Mouse (Mus musculus) layer of hippocampus, adult 8-10 months (tissue): ENCODE data around the gene Rbmxl2. TPM values are rescaled to one million over a fixed set of nuclear protein-coding genes. Genes with fewer than 3 reads are reported as not detected.

Source experiments
- DNase-seq, 2 experiments: peaks; one replicate each; pipeline ENCODE4 v3.0.0; 2022; ENCODE audit warnings: low spot score in 2 of 2
- total RNA-seq, 4 experiments: library from RNA; stranded (reverse); gene quantifications; 2 replicates each; pipeline ENCODE4 v1.2.4; 2022

The Rbmxl2 gene
- total RNA-seq, result not detected

GRCm38 (mm10) chr7:107209204-107209860 lies at the start of gene Rbmxl2:
Gene Rbmxl2 (plus strand): TSS chr7:107209445.
- DNase-seq, result no peak

- DNase-seq, result no peak
Observed at GRCm38 (mm10) chr7:107166690-107167089, 42.6 kb upstream of the Rbmxl2 start, which contains the start of gene Nlrp14. Gene Nlrp14 (plus strand): TSS chr7:107166990.

- DNase-seq, result no peak
Observed at GRCm38 (mm10) chr7:107180406-107180805, 28.8 kb upstream of the Rbmxl2 start.

- no peak for DNase-seq
Observed at GRCm38 (mm10) chr7:107201817-107202216, 7.4 kb upstream of the Rbmxl2 start.

- no peak for DNase-seq
Observed at GRCm38 (mm10) chr7:107207843-107208242, 1.4 kb upstream of the Rbmxl2 start.

- DNase-seq, result no peak
Observed at GRCm38 (mm10) chr7:107210126-107210576, 906 bp downstream of the Rbmxl2 start.

GRCm38 (mm10) chr7:107215723-107216122 lies 6.5 kb downstream of the Rbmxl2 start:
- DNase-seq, result no peak

GRCm38 (mm10) chr7:107216845-107217244 lies 7.6 kb downstream of the Rbmxl2 start:
- no peak for DNase-seq

- no peak for DNase-seq
Observed at GRCm38 (mm10) chr7:107236854-107237253, 27.6 kb downstream of the Rbmxl2 start.

- DNase-seq, result no peak
Observed at GRCm38 (mm10) chr7:107237498-107237897, 28.3 kb downstream of the Rbmxl2 start.

GRCm38 (mm10) chr7:107241371-107241883 lies 32.2 kb downstream of the Rbmxl2 start:
- no peak for DNase-seq

GRCm38 (mm10) chr7:107250211-107250985 lies 41.2 kb downstream of the Rbmxl2 start:
- DNase-seq, result no peak

GRCm38 (mm10) chr7:107253355-107253754 lies 44.1 kb downstream of the Rbmxl2 start:
- DNase-seq, result no peak

- DNase-seq, result no peak
Observed at GRCm38 (mm10) chr7:107259936-107260335, 50.7 kb downstream of the Rbmxl2 start.

Other genes with a start within 250 kb of the Rbmxl2 start
- gene Olfr6, start 245.5 kb upstream of the Rbmxl2 start, total RNA-seq, result under 1 TPM in 1 of 4 experiments, not detected in 3; 0.12 TPM
- gene Olfr711, start 234.0 kb upstream of the Rbmxl2 start, total RNA-seq, result not detected
- not detected for gene Olfr2, start 203.4 kb upstream of the Rbmxl2 start, total RNA-seq
- gene Olfr713, start 178.3 kb upstream of the Rbmxl2 start, total RNA-seq, result not detected
- not detected for gene Olfr714, start 138.5 kb upstream of the Rbmxl2 start, total RNA-seq
- gene Olfr17, start 116.2 kb upstream of the Rbmxl2 start, total RNA-seq, result not detected
- gene Olfr715b, start 99.1 kb upstream of the Rbmxl2 start, total RNA-seq, result not detected
- gene Olfr715, start 78.4 kb upstream of the Rbmxl2 start, total RNA-seq, result not detected
- not detected for gene Olfr716, start 71.1 kb upstream of the Rbmxl2 start, total RNA-seq
- gene Nlrp14, start 42.5 kb upstream of the Rbmxl2 start, total RNA-seq, result not detected
- gene Syt9, start 161.3 kb downstream of the Rbmxl2 start, total RNA-seq, result 1 to 10 TPM; 4.7 to 6.4 (median 6.0) TPM